Comparison of ENCODE assay signal across 8 mouse cellular contexts in genomic region chr17:34837464-34838324, GRCm38 (mm10). TPM values are rescaled to one million over a fixed set of nuclear protein-coding genes. Genes with fewer than 3 reads are reported as not detected.
DNase-seq lines count a peak whose midpoint lies in the region; ATAC-seq and TF ChIP-seq lines count a peak whose summit lies in the region.

No protein-coding gene starts in this region.

- H3K9me3 ChIP-seq in CH12.LX (replicated peaks; ENCODE audit: low read length): no peaks in the 10 kb centered on the region
- H3K9me3 ChIP-seq in forebrain, embryonic 12.5 days: no peaks in the 10 kb centered on the region
- H3K9me3 ChIP-seq in kidney, embryonic 16.5 days (ENCODE audit: low read length): no peaks in the 10 kb centered on the region
- H3K9me3 ChIP-seq in midbrain, embryonic 15.5 days: no peaks in the 10 kb centered on the region

- in situ Hi-C loops in CH12.LX (cut with MboI; ENCODE audit: low pct_ligation_motif_present, low pct_unique_long_range_greater_than_20kb, low sequenced_read_pairs): no loop called here

- TF ChIP-seq RAD21 in CH12.LX (IDR thresholded peaks at IDR 0.05; ENCODE audit: low read depth, low read length): no peak

- dilution Hi-C loops in CH12.LX (cut with MboI; ENCODE audit: extremely low pct_ligation_motif_present, extremely low pct_unique_long_range_greater_than_20kb, low sequenced_read_pairs): no loop called here

- peaks cover 7 to 28% of the 10 kb centered on the region in 2 experiments; a peak in 3 of 4 replicates for H3K4me1 ChIP-seq in CH12.LX (ENCODE audit: control insufficient read depth in 1 of 2, insufficient read depth in 2 of 2)
- peaks cover 28% of the 10 kb centered on the region for H3K4me1 ChIP-seq in forebrain, embryonic 12.5 days
- H3K4me1 ChIP-seq in kidney, embryonic 16.5 days (ENCODE audit: insufficient read depth, low read length): peaks cover 16% of the 10 kb centered on the region
- peaks cover 31% of the 10 kb centered on the region for H3K4me1 ChIP-seq in midbrain, embryonic 15.5 days

- WGBS in forebrain, embryonic 12.5 days: 42% methylated on average over 42 of the region's 43 CpGs
- 21% methylated on average over 41 of the region's 43 CpGs for WGBS in kidney, embryonic 16.5 days
- WGBS in midbrain, embryonic 15.5 days: 44% methylated on average over 43 of the region's 43 CpGs

- no peak for TF ChIP-seq EP300 in CH12.LX (IDR thresholded peaks at IDR 0.05; ENCODE audit: low read length)

- H3K79me2 ChIP-seq in CH12.LX (replicated peaks; ENCODE audit: control insufficient read depth, extremely low read depth, insufficient read depth, poor library complexity, severe bottlenecking): peaks cover 3% of the 10 kb centered on the region; the same call in 1 of the 2 replicates

- TF ChIP-seq CTCF in CH12.LX (conservative IDR thresholded peaks at IDR 0.05 in 1 of 2, IDR thresholded peaks at IDR 0.05 in 1 of 2; ENCODE audit: low read depth in 2 of 2, low read length in 2 of 2): no peak

- peak overlapping the region; percentile 84 for H3K4me2 ChIP-seq in CH12.LX (ENCODE audit: insufficient read depth, low read depth, poor library complexity, severe bottlenecking)
- H3K4me2 ChIP-seq in forebrain, embryonic 12.5 days: peak overlapping the region; percentile 100
- peak overlapping the region; percentile 97 for H3K4me2 ChIP-seq in kidney, embryonic 16.5 days (replicated peaks; ENCODE audit: low read depth, low read length)
- H3K4me2 ChIP-seq in midbrain, embryonic 15.5 days: peak overlapping the region; percentile 98

- no peak for TF ChIP-seq POLR2A in CH12.LX (IDR thresholded peaks at IDR 0.05; ENCODE audit: low read depth, low read length)

- peak overlapping the region; percentile 60 for H3K9ac ChIP-seq in CH12.LX (ENCODE audit: insufficient read depth, low read depth)
- peak overlapping the region; percentile 78 for H3K9ac ChIP-seq in forebrain, embryonic 12.5 days
- peak overlapping the region; percentile 87 for H3K9ac ChIP-seq in kidney, embryonic 16.5 days (replicated peaks; ENCODE audit: low read length)
- peak overlapping the region; percentile 70 for H3K9ac ChIP-seq in midbrain, embryonic 15.5 days

- no peak overlapping the region for H3K27ac ChIP-seq in CH12.LX (ENCODE audit: insufficient read depth, low read depth)
- peak overlapping the region; percentile 86 for H3K27ac ChIP-seq in forebrain, embryonic 12.5 days
- peak overlapping the region; percentile 78 for H3K27ac ChIP-seq in kidney, embryonic 16.5 days (ENCODE audit: low read length)
- H3K27ac ChIP-seq in midbrain, embryonic 15.5 days: peak overlapping the region; percentile 84

- ATAC-seq in forebrain, embryonic 12.5 days (ENCODE audit: low FRiP score): peak; percentile 7; the same call in 1 of the 2 replicates
- ATAC-seq in kidney, embryonic 16.5 days (ENCODE audit: low FRiP score, low TSS enrichment): peak; percentile 7; the same call in 1 of the 2 replicates
- ATAC-seq in midbrain, embryonic 15.5 days (replicated peaks): peak; percentile 25

- DNase-seq in embryo, embryonic 11 days: peak; percentile 7
- no peak for DNase-seq in embryo, embryonic 10 days (ENCODE audit: low spot score)
- no peak for DNase-seq in CH12.LX (ENCODE audit: extremely low read depth)
- DNase-seq in MN1 (ENCODE audit: low spot score): no peak
- DNase-seq in adrenal gland, adult 2 months: no peak

- H3K27me3 ChIP-seq in CH12.LX (replicated peaks): no peaks in the 10 kb centered on the region
- H3K27me3 ChIP-seq in forebrain, embryonic 12.5 days: no peaks in the 10 kb centered on the region
- no peaks in the 10 kb centered on the region for H3K27me3 ChIP-seq in kidney, embryonic 16.5 days (ENCODE audit: insufficient read depth, low read length)
- H3K27me3 ChIP-seq in midbrain, embryonic 15.5 days (replicated peaks): no peaks in the 10 kb centered on the region

- peaks cover 45 to 72% of the 10 kb centered on the region in 2 experiments for H3K36me3 ChIP-seq in CH12.LX (replicated peaks in 1 of 2; ENCODE audit: control insufficient read depth in 1 of 2, insufficient read depth in 1 of 2, low read length in 1 of 2)
- peaks cover 51% of the 10 kb centered on the region for H3K36me3 ChIP-seq in forebrain, embryonic 12.5 days (replicated peaks)
- H3K36me3 ChIP-seq in kidney, embryonic 16.5 days (ENCODE audit: insufficient read depth, low read length): peaks cover 33% of the 10 kb centered on the region
- peaks cover 36% of the 10 kb centered on the region for H3K36me3 ChIP-seq in midbrain, embryonic 15.5 days (replicated peaks)

- peak overlapping the region; percentile 77 to 91 (median 87) for H3K4me3 ChIP-seq in CH12.LX (replicated peaks in 1 of 3; ENCODE audit: low read depth in 2 of 3, low read length in 2 of 3, poor library complexity in 1 of 3)
- H3K4me3 ChIP-seq in forebrain, embryonic 12.5 days (replicated peaks): peak overlapping the region; percentile 78
- H3K4me3 ChIP-seq in kidney, embryonic 16.5 days (ENCODE audit: low read length): peak overlapping the region; percentile 74
- peak overlapping the region; percentile 87 for H3K4me3 ChIP-seq in midbrain, embryonic 15.5 days

TF ChIP-seq in CH12.LX, 34 proteins besides CTCF, POLR2A, EP300 and RAD21 (continues in another document):
- no peak for TF ChIP-seq ZMIZ1 (IDR thresholded peaks at IDR 0.05; ENCODE audit: low read depth, low read length)
- TF ChIP-seq MYC (IDR thresholded peaks at IDR 0.05; ENCODE audit: low read depth, low read length): no peak
- no peak for TF ChIP-seq MAFK (IDR thresholded peaks at IDR 0.05; ENCODE audit: insufficient replicate concordance, low read length)
- TF ChIP-seq BHLHE40 (IDR thresholded peaks at IDR 0.05; ENCODE audit: low read depth, low read length): no peak
- no peak for TF ChIP-seq JUND (conservative IDR thresholded peaks at IDR 0.05; ENCODE audit: low read depth, low read length)
- no peak for TF ChIP-seq SIN3A (IDR thresholded peaks at IDR 0.05; ENCODE audit: low read length)
- TF ChIP-seq MXI1 (IDR thresholded peaks at IDR 0.05; ENCODE audit: low read depth, low read length): no peak
- TF ChIP-seq HCFC1 (IDR thresholded peaks at IDR 0.05; ENCODE audit: low read depth, low read length): no peak
- no peak for TF ChIP-seq TCF12 (IDR thresholded peaks at IDR 0.05; ENCODE audit: low read depth, low read length)
- TF ChIP-seq E2F4 (IDR thresholded peaks at IDR 0.05; ENCODE audit: insufficient replicate concordance, low read depth, low read length): no peak
- no peak for TF ChIP-seq GABPA (IDR thresholded peaks at IDR 0.05; ENCODE audit: insufficient replicate concordance, low read depth, low read length)
- TF ChIP-seq ZNF384 (IDR thresholded peaks at IDR 0.05; ENCODE audit: low read depth, low read length): no peak

RNA-seq across cellular contexts. Expression of gene Dxo, which starts 0.9 kb away (rescaled TPM):
- total RNA-seq in CH12.LX (2012; rRNA removed): 16.3 and 17.2 TPM in 2 replicates
- 6.3 and 10.0 TPM in 2 replicates for total RNA-seq in CH12.LX (2014; rRNA removed)
- 26.9 and 31.6 TPM in 2 replicates for polyA plus RNA-seq in CH12.LX (2012; ENCODE audit: insufficient read length, low read depth)
- 72.9 and 77.6 TPM in 2 replicates for polyA plus RNA-seq in forebrain, embryonic 12.5 days (2016; fragmentation: Nextera tagmentation; extraction: Ambion mirVana)
- 71.0 and 77.9 TPM in 2 replicates for polyA plus RNA-seq in kidney, embryonic 16.5 days (2015; fragmentation: Nextera tagmentation; extraction: Ambion mirVana)
- 75.0 and 79.1 TPM in 2 replicates for polyA plus RNA-seq in midbrain, embryonic 15.5 days (2015; fragmentation: Nextera tagmentation; extraction: Ambion mirVana)
- 100 to 1,000 TPM in 1 of 2 experiments, 10 to 100 TPM in 1; 47.0 to 126 TPM for total RNA-seq in adrenal gland, adult 2 months (2021)
- polyA plus RNA-seq in adrenal gland, adult 2 months (2012; rRNA removed): 82.7 and 107 TPM in 2 replicates

RNA-seq across cellular contexts. Expression of gene Stk19, which starts 0.9 kb away (rescaled TPM):
- 27.7 and 32.9 TPM in 2 replicates for total RNA-seq in CH12.LX (2012; rRNA removed)
- total RNA-seq in CH12.LX (2014; rRNA removed): 21.2 and 22.6 TPM in 2 replicates
- 37.1 and 41.3 TPM in 2 replicates for polyA plus RNA-seq in CH12.LX (2012; ENCODE audit: insufficient read length, low read depth)
- 28.6 and 32.7 TPM in 2 replicates for polyA plus RNA-seq in forebrain, embryonic 12.5 days (2016; fragmentation: Nextera tagmentation; extraction: Ambion mirVana)
- polyA plus RNA-seq in kidney, embryonic 16.5 days (2015; fragmentation: Nextera tagmentation; extraction: Ambion mirVana): 31.7 and 34.7 TPM in 2 replicates
- polyA plus RNA-seq in midbrain, embryonic 15.5 days (2015; fragmentation: Nextera tagmentation; extraction: Ambion mirVana): 41.2 and 50.4 TPM in 2 replicates
- 10 to 100 TPM; 38.5 to 55.1 TPM for total RNA-seq in adrenal gland, adult 2 months (2021)
- polyA plus RNA-seq in adrenal gland, adult 2 months (2012; rRNA removed): 139 and 176 TPM in 2 replicates

RNA-seq across cellular contexts. Expression of gene Skiv2l, which starts 12.3 kb away (rescaled TPM):
- 50.5 and 52.9 TPM in 2 replicates for total RNA-seq in CH12.LX (2012; rRNA removed)
- total RNA-seq in CH12.LX (2014; rRNA removed): 22.0 and 26.1 TPM in 2 replicates
- 35.2 and 44.1 TPM in 2 replicates for polyA plus RNA-seq in CH12.LX (2012; ENCODE audit: insufficient read length, low read depth)
- 61.8 and 64.8 TPM in 2 replicates for polyA plus RNA-seq in forebrain, embryonic 12.5 days (2016; fragmentation: Nextera tagmentation; extraction: Ambion mirVana)
- polyA plus RNA-seq in kidney, embryonic 16.5 days (2015; fragmentation: Nextera tagmentation; extraction: Ambion mirVana): 59.3 and 62.0 TPM in 2 replicates
- 67.4 and 73.8 TPM in 2 replicates for polyA plus RNA-seq in midbrain, embryonic 15.5 days (2015; fragmentation: Nextera tagmentation; extraction: Ambion mirVana)
- 10 to 100 TPM; 62.1 to 65.8 TPM for total RNA-seq in adrenal gland, adult 2 months (2021)
- polyA plus RNA-seq in adrenal gland, adult 2 months (2012; rRNA removed): 105 and 112 TPM in 2 replicates

RNA-seq across cellular contexts. Expression of gene Nelfe, which starts 12.5 kb away (rescaled TPM):
- total RNA-seq in CH12.LX (2012; rRNA removed): 55.6 and 60.0 TPM in 2 replicates
- total RNA-seq in CH12.LX (2014; rRNA removed): 38.7 and 39.6 TPM in 2 replicates
- polyA plus RNA-seq in CH12.LX (2012; ENCODE audit: insufficient read length, low read depth): 159 and 177 TPM in 2 replicates
- 124 and 133 TPM in 2 replicates for polyA plus RNA-seq in forebrain, embryonic 12.5 days (2016; fragmentation: Nextera tagmentation; extraction: Ambion mirVana)
- 117 and 121 TPM in 2 replicates for polyA plus RNA-seq in kidney, embryonic 16.5 days (2015; fragmentation: Nextera tagmentation; extraction: Ambion mirVana)
- polyA plus RNA-seq in midbrain, embryonic 15.5 days (2015; fragmentation: Nextera tagmentation; extraction: Ambion mirVana): 76.3 and 82.3 TPM in 2 replicates
- 10 to 100 TPM; 55.5 to 67.6 TPM for total RNA-seq in adrenal gland, adult 2 months (2021)
- 22.8 and 31.5 TPM in 2 replicates for polyA plus RNA-seq in adrenal gland, adult 2 months (2012; rRNA removed)

RNA-seq across cellular contexts. Expression of gene Cfb, which starts 24.6 kb away (rescaled TPM):
- 0.25 and 0.34 TPM in 2 replicates for total RNA-seq in CH12.LX (2012; rRNA removed)
- total RNA-seq in CH12.LX (2014; rRNA removed): not detected in 2 replicates
- polyA plus RNA-seq in CH12.LX (2012; ENCODE audit: insufficient read length, low read depth): 3.4 and 5.9 TPM in 2 replicates
- 2.9 and 3.6 TPM in 2 replicates for polyA plus RNA-seq in forebrain, embryonic 12.5 days (2016; fragmentation: Nextera tagmentation; extraction: Ambion mirVana)
- polyA plus RNA-seq in kidney, embryonic 16.5 days (2015; fragmentation: Nextera tagmentation; extraction: Ambion mirVana): 15.1 and 17.3 TPM in 2 replicates
- 2.6 and 3.3 TPM in 2 replicates for polyA plus RNA-seq in midbrain, embryonic 15.5 days (2015; fragmentation: Nextera tagmentation; extraction: Ambion mirVana)
- 10 to 100 TPM; 18.4 to 29.0 TPM for total RNA-seq in adrenal gland, adult 2 months (2021)
- 4.6 and 7.9 TPM in 2 replicates for polyA plus RNA-seq in adrenal gland, adult 2 months (2012; rRNA removed)
